Mouse (Mus musculus) cerebellum, postnatal 4 days (tissue): Measurements from ENCODE around the gene Tmtc1.
A peak's percentile ranks its signal among the peaks of the same experiment; 100 is the strongest.

Experiments
- DNase-seq, 2 experiments: peaks; one replicate each; pipeline ENCODE4 v3.0.0; 2022; ENCODE audit warnings: low spot score in 2 of 2, mixed read lengths in 1 of 2

Gene Tmtc1

DNA sequence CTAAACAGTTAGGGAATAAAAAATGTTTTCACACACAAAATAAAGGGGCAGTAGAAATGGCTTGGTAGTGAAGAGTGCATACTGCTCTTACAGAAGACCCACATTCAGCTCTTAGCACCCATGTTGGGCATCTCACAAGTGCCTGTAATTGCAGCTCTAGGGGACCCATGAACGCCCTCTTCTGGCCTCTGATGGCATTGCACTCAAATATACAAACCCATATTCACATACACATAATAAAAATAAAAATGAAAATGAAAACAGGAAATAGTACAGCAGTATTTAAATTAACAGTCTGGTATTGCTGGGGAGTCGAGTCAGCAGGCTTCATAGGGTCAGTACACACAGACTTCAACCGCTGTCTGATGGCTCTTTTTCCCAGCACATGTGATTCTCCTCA is 201.9 kb downstream of the Tmtc1 start:
- DNase-seq, result no peak

DNA sequence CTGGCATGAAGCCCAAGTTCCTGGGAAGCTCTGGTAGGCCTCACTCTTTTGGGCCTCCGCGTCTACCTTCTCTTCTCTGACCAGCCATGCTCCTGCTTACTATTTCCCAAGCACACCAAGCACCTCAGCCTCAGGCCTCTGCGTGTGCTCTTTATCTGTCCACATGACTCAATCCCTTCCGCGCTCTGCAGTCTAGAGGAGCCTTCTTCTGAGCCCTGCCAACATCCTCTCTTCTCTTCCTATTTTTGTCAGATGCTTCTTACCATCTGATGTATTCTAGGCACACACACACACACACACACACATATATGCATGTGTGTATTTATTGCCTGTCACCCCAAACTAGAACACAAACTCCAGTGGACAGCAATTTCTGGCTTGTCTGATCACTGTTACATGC is 202.5 kb downstream of the Tmtc1 start:
- no peak for DNase-seq

DNA sequence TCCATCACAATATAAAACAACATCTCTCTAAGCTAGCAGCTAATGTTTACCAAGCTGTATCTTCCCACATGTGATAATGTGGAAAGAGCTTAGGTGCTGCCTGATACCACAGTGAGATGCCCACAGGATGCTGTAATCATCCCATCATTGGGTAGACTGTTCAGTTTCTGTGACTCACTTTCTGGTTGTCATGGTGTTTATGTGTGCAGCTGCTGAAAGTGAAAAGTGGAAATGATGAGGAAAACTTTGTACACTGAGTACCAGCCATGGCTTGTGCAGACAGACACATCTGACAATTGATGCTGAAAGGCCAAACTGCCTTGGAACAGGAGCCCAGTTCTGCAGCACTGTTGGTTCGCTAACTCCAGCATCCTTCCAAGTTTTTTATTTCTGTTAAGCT is 204.9 kb downstream of the Tmtc1 start:
- no peak for DNase-seq

DNA sequence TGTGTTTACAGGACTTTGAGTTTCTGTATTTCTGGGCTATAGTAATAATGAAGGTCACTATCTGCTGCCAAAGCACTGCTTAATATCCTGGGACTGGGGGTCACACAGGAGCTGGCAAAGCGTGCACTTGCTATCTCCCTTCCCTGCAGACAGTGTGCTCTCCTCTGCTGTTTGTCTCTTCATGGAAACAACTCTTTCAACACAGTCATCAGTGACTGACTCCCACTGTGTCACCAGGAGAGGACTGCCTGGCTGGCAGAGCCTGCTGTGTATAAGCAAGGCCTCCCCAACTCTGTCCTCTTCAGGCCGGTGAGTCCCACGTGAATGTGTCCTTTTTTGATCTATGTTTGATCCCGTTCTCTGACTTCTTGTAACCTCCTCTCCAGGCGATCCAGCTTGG is 206.7 kb downstream of the Tmtc1 start:
- no peak for DNase-seq

DNA sequence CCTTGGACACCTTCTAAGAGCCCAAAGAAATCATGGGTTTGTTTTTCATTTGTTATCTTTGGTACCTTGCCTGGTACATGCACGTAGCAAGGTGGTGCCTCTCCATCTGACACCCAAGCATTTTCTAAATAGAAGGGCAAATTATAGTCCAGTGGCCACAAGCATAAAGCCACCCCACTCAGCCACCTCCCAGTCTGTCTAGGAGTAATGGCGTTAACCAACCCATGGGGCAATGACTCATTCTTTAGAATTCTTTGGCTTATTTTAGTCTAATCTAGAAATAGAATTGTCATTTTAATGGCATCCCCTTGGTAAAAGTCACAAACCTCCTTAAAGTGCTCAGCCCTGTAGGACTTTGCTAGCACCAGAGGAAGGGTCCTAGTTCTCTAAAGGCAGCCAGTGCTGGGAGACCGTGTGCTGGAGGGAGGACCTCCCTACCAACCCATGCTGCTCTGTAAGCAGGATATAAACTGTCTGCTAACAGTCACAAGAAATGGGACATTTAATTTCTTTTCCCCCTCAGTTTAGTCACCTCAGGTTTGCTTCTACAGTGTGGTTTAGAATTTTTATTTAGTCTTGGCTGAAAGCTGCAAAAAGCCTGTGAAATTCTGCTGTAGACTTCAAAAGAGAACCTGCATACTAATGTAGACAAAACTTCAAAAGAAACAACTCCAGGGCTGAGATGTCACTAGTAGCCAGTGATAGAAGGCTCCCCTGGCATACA is 209.9 kb downstream of the Tmtc1 start:
- no peak for DNase-seq

DNA sequence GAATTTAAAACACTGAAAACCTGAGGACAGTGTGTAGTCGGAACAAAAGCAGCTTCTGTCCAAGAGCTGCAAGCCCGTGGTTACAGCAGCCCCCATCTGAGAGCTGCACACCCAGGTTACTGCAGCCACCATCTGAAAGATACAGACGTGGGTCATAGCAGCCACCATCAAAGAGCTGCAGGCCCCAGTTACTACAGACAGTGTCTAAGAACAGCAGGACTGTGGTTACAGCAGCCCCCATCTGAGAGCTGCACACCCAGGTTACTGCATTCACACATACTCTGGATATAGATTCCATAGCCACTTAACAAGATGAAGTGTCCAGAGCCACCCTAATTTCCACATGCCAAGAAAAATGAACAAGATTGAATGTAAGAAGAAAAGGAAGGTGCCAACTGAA is 216.6 kb downstream of the Tmtc1 start:
- no peak for DNase-seq

DNA sequence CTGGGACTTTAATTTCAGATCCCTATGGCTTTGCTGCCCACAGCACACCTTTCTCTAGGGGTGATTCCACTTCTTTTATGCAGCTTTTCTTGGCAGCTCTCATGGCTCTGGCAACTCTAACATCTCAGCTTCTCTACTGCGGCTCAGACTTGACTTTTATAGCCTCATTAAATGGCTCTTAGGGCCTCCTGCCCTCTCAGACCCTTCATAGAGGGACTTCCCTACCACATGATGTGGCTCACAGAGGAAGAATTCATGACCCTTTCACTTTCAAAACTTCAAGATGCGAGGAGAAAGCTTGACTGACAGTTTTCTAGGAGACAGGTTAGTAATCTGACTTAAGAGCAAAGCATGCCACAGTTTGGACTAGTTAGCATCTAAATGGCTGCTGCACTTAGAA is 221.5 kb downstream of the Tmtc1 start:
- no peak for DNase-seq

DNA sequence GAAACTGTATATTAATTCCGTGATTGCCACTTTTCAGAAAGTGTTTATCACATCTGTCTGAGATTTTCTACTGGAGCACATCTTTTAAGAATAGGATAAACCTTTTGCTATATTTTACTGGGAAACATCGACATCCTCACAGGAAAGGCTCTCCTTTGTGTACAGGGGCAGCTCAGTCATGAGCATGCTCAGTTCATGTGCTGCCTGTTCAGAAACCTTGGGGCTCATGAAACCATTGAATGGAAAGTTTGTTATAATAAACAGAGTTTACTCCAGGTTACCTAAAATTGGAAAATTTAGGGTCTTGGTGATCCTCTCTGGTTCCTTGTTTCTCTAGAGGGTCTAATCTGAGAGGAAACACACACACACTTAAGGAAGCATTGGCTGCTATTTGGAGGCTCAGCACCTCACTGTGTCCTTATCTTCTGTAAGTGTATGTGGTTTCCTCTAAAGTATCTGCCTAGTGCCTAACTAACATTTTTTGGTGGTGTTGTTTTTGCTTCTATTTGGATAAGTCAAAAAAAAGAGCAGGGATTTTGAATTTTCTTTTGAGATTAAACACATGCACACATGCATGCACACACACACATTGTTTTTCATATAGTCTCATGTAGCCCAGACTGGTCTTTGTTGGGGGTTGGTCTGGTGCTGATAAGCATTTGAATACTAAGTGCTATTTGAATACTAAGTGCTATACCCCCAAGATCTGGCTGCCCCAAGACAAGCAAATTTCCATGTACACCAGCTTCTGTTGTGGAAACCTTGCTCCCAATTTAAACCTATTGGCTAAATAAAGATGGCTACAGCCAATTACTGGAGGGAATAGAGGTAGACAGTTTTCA is 225.7 kb downstream of the Tmtc1 start:
- DNase-seq, result no peak

DNA sequence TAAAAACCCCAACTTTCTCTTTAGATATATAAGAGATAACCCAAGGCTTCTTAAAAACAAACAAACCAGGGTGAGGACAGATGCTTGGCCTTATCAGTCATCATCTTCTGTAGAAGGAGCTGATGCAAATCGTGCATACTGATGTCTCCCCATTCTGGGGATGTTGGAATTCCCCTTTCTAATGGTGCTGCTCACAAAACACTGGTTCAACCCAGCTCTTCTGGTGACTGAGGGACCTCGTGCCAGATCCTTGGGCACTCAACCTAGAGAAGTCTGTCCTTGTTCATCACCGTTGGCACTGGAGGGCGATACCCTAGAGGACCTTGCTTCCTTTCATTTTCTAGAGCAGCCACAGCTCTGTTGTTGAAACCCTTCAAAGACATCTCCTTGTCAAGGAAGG is 227.4 kb downstream of the Tmtc1 start:
- DNase-seq, result no peak

DNA sequence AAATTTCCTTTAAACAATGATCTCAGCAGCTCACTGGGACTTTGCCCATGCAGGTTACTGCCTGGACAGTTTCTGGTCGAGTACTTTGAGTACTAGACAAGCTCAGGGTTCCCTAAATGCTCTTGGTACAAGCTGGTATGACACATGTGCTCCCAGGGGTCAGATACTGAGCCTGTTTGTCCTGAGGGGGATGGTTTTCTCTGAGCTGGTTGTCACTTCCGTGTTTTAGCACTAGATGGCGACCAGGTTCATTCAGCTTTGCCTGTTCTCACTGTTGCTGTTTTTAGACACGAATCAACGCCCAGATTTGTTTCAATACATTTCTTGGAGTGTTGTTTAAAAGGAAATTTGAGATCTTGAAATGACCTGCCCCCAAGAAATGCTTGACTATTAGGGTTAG is 229.4 kb downstream of the Tmtc1 start:
- DNase-seq, result peak; percentile 32 to 40

DNA sequence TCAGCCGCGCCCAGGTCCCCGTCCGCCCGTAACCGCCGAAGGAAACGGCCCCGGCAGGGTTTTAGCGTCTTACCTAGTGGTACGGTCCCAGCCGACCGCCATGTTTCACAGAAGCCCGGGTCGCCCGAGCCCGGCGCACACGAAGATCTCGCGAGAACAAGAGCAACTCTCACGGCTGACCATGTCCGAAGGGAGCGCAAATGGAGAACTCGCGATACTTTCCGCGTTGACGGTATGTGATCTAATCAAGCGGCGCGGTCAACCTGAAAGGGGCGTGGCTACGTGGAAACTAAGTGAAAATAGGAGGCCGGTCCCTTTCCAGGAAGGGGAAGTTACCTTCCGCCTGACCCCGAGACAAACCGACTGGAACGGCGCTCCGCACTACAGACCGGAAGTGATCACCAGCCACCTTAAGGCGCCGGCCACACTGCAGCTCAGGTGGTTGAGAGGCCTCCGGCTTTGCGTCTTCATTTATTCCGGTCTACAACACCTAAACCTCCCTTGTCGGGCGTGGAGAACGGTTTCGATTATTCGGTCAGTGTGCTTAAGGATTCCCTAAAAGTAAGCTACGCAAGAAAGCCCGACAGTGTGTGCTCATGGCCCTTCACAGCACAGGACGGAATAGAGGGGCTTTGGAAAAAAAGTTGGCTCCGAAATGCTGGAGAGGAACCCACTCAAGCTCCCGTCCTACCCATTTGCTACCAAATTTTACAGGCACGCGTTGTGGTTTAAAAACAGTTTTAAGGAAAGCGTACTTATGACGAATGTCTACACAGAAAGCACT is 232.1 kb downstream of the Tmtc1 start, which contains the start of gene Ergic2:
TSS of gene Ergic2 (minus strand) at position 478 of the 784 bp plus-strand sequence.
- peak; percentile 80 to 96 for DNase-seq

DNA sequence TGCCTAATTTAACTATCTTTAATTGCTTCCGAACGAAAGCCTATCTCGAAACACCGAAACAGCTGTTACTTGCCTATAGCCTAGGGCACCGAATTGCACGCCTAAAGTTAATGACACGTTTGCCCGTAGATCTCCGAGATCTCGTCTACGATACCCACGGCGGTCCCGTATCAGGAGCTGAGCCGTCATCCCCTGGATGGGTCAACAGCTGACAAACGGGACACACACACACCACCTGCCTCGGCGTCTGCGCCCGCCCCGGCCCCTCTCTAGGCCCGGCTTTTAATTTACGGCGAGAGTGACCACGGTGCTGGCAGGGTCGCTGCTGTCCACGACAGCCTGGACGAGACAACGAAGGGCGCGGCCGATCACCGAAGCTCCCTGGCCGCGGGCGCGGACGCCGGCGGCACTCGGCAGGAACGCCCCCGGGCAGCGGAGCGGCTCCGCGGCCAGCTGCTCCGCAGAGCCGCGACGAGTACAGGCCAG is 232.8 kb downstream of the Tmtc1 start:
- DNase-seq, result no peak

DNA sequence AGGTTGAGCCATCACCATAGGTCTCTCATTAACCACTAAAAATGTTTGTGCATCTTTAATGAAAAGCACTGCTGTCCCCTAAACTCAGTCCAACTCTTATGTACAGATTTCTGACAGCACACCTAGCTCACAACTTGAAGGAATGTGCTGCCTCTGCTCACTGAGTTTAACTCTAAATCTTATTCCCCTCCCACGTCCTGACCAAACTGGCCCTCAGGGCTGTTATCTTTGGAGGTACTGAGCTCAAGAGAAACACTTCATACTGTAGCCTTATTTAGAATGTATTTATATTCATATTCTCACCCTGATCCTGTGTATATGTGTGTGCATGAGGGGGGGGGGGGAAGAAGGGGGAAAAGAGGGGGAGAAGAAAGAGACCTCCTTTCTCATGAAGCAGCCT is 236.7 kb downstream of the Tmtc1 start:
- no peak for DNase-seq

DNA sequence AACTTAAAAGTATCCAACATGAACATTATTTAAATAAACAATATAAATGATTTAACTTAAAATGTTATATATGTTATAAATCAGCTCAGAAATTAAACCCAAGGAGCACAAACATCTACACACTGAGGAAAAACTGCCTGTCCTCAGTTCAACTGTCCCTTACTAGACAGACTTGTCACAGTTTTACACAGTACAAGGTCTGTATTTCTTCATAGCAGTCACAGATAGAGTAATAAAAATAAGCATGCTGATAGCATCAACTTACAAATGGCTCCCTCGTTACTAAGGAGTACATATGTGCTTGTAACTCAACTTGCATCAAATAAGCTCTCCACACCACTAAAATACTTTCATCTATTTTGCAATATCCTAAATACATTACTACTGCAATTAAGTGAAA is 239.1 kb downstream of the Tmtc1 start:
- no peak for DNase-seq

DNA sequence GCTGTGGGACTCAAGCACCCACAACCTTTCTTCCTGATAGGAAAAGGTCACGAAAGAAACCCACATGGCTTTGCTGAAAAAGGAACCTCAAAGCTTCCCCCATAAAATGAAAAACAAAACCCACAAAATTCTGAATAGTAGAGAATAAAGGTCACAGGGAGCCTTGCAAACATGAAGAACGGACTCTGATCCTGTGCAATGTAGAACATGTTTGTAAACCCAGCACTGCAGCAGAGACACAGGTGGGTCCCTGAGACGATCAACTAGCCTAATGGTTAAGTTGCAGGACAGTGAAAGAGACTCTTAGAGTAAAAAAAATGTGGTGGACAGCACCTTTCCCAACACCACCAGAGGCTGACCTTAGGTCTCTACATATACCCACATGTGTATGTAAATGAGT is 244.5 kb downstream of the Tmtc1 start:
- no peak for DNase-seq

DNA sequence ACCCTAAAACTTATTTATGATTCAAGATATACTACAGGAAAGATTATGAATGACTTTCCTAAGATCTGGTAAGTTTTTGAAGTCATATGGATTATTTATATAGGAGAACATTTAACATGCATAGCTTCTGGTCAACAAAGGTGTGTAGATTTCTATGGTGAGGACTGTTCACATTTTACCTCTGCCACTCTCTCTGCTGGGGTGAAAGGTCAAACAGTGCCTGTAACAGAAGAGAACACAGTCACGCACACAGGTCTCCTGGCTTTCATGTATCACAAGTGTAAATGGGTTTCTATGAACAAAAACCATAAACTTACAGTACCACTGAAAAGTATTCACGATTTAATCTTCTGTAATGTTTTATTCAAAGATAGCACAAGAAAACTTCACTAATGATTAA is 245.0 kb downstream of the Tmtc1 start:
- DNase-seq, result no peak

DNA sequence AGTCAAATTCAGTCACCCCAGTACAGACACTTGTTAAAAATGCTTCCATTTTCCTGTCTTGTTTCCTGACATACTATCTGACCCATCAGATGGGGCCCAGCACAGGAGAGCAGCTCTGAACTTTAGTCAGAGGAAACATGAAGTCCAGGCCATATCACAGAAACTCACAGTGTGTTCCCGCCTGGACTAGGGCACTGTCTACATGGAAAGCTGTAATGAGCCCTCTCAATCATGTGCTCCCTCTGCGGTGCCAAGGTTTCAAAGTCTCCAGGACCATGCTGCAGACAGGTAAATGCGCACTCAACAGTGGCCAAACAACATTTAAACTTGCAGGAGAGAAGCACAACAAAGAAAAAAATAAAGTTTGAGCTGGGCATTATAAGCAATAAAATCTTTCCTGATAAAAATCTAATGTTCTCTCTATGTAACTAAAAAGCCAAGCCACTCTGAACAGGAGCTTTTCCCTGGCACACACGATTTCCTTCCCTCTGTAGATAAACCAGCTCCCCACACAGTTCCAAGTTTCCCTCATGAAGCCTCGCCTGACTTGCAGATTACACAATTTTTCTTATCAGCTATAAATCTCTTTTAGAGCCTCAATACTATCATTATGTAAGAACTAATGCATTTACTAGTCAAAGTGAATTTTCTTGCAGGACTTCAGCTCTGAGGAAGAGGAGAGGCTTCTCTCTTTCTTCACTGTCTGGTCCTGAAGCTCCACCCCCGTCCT is 250.1 kb downstream of the Tmtc1 start:
- DNase-seq, result no peak

DNA sequence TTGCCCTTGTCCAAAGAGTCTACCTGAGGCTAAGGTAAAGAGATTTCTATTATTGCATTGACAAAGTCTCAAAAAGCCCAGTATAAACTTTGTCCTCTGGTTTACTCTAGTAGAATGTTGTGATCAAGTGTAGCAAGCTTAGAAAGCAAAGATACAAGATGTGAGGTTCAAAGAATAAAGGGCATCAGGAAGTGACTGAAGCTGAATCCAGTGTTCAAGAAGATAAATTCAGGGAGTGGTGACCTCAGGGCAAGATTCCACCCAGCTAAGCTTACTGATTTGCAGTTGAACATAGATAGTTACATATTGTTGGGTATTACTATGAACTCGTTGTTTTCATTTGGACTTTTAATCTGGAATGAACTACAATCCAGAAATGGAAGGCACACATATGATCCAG is 258.5 kb downstream of the Tmtc1 start:
- DNase-seq, result no peak
